Mouse (Mus musculus) gastrocnemius, adult 18-20 months (tissue): ENCODE results near the gene Gm9780. TPM values are rescaled to one million over a fixed set of nuclear protein-coding genes. Genes with fewer than 3 reads are reported as not detected.
"Not testable (repeated sequence)": the region's sequence is repeated elsewhere in the genome, so short reads cannot be mapped to it uniquely, and the experiment has no call there.

Experiments
- DNase-seq: peaks from one replicate; pipeline ENCODE4 v3.0.0; 2021; ENCODE audit warnings: low spot score
- long read RNA-seq, 2 experiments: library from polyadenylated mRNA; stranded (forward); transcript quantifications; one replicate each; pipeline ENCODE4 v2.0.0; 2021
- total RNA-seq, 2 experiments: library from RNA; stranded (reverse); gene quantifications; 2 replicates each; pipeline ENCODE4 v1.2.3; 2021

Gm9780 gene
- 10 to 100 TPM in 1 of 2 experiments, 1 to 10 TPM in 1; 8.2 to 16.4 TPM for total RNA-seq
- long read RNA-seq, experiment 1, transcript Gm9780-202 (4 exons, 1,394 nt): major isoform, 10 of 10 reads
- long read RNA-seq, experiment 1, partial matches to known transcripts: 0 of 10 reads
- long read RNA-seq, experiment 1, other reads (novel, unspliced or antisense): 0 of 10 reads
- long read RNA-seq, experiment 2, partial matches to known transcripts: 0 of 2 reads
- long read RNA-seq, experiment 2, other reads (novel, unspliced or antisense): 0 of 2 reads

DNA sequence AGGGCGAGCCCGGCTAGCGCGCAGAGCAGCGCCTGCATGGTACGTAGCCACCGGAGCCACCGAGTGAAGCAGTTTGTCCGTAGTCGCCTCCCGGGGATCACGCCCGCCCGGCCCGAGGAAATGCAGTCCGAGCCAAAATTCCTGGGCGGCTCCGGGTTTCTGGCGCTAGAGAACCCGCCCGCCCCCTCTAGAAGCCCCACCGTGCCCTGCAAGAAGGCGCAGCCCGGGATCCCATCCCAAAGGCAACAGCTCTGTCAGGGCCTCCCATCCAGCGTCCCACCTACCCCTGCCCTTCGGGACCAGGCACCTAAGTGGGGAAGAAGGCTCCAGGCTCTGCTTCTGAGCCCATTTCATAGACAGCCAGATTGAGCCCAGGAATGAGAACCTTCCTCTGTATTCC, at the start of gene Gm9780:
TSS of gene Gm9780 (minus strand) at position 101 of the 400 bp plus-strand sequence.
- not testable (repeated sequence) for DNase-seq

DNA sequence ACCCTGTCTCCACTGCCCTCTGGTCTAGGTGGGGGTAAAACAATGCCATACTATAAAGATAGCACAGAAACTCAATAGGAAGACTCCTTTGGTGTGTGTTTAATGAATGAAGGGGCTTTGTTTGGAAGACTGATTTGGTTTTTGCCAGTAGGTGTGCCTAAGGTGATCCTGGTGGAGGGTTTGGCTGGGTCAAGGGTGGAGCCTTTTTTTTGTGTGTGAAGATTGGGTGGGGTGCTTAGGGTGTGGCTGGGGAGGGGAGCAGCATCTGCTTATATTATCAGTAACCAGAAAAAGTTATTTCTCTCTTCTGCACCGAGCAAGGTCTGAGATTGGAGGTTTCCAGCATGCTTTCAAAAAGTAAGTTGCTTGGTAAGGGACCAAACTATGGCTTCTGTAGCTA, 39.5 kb upstream of the Gm9780 start, which contains the start of gene Cphx3:
TSS of gene Cphx3 (plus strand) at position 301 of the 400 bp plus-strand sequence.
- DNase-seq: not testable (repeated sequence)

DNA sequence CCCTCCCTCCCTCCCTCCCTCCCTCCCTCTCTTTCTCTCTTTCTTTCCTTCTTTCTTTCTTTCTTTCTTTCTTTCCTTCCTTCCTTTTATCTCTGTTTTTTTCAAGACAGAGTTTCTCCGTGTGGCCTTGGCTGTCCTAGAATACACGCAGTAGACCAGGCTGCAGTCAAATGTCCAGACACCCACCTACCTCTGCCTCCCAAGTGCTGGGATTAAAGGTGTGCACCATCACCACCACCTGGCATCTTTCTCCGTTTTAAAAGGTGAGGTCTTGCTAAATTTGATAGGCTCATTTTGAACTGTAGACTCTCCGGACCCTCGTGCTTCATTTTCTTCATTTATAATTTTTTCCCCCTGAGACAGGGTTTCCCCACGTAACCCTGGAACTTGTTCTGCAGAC, 38.7 kb upstream of the Gm9780 start, which contains the start of gene Cphx2:
TSS of gene Cphx2 (plus strand) at position 301 of the 400 bp plus-strand sequence.
- not testable (repeated sequence) for DNase-seq

DNA sequence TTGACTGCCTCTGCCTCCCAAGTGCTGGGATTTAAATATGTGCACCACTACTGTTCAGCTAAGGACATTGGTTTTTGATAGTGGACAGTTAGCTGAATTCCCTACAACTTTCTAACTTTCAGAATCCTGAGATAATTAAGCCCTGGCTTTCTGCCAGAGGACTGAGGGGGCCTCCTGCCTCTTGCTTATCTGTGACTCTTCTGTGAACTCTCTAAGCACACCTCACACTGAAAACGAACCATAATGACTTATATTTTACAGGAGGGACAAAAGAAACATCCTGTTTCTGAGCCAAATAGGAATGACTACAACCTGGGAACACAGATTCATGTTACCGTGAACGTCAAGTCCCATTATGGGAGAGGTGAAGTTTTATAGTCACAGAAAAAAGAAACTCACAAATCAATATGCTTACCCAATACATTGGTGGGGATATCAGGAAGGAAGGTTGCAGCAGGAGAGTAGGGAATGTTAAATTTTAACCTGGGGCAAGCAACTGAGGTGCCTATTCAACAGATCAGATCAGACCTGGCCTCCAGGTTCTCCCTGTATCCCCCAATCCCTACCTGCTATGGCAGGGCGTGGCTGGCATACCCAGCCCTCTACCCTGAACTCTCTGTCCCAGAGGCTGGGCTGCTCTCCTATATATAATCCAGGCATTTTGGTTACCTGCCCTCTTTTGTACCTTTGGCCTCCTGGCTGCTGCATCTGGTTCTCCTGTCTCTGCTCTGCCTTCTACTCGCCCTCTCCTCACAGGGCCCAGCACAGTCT, 34.3 kb upstream of the Gm9780 start:
- DNase-seq: not testable (repeated sequence)

DNA sequence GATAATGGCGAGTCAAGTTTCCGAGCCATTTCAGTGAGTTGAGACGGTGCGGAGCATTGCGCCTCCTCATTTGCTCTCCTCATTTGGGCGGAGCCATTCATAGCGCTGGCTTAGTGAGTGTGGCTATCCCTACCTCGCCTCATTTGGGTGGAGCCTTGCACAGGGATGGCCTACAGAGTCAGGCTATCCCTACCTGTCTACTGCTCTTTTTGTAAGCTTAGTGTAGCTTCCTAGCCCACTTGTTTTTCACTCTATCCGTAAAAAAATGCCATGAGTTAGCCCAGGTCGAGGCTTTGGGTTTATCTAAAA, 24.8 kb upstream of the Gm9780 start, which contains the start of gene Tmem254c:
TSS of gene Tmem254c (minus strand) at position 31 of the 309 bp plus-strand sequence.
- DNase-seq: not testable (repeated sequence)

DNA sequence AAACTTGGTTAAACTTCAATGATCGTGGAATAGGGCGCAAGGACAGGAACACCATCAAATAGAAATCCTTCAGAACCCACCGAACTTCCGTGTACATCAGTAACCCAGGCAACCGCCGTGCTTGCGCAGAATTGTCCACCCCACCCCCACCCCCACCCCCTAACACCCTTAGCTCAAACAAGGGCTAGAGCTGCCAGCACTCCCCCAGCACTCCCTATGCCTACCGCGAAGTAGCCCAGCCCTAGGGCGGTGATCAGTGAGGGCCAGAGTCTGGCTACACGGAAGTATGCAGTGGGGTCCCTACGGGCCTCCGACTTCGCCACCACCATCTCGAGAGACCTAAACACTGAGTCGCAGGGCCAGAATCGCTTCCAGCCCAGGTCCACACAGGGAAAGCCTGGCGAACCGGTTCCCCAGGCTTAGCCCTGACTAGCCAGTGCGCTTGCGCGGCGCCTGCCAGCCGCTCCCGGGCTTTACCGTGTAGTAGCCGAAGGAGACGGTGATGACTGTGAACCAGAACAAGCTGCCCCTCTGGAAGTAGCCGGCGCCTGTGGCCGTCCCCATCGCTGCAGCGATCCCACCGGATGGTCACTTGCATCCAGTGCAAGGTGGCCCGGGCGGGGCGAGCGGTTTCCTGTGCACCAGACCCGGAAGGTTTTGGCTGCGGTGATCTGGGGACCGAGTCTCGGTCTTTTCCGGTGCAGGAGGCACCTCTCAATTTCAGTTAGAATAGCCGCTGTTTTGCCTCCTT, 24.2 kb upstream of the Gm9780 start:
- not testable (repeated sequence) for DNase-seq

DNA sequence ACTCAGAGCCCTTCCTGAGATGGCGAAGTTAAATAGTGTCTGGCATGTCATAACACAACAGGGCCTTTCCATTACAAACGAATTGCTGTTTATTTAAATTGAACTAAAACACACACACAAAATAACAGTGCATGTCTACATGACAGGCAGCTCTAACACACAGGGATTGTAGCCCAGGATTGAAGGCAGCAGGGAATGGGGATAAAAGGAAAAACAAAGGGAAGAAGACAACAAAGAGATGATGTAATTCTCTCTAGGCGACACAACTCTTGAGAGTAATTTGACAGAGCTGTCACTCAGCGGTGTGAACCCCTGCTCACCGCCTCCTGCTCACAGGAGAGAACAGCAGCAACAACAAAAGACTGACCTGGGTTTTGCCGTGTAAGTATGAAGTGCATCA, 16.9 kb upstream of the Gm9780 start:
- DNase-seq: not testable (repeated sequence)

DNA sequence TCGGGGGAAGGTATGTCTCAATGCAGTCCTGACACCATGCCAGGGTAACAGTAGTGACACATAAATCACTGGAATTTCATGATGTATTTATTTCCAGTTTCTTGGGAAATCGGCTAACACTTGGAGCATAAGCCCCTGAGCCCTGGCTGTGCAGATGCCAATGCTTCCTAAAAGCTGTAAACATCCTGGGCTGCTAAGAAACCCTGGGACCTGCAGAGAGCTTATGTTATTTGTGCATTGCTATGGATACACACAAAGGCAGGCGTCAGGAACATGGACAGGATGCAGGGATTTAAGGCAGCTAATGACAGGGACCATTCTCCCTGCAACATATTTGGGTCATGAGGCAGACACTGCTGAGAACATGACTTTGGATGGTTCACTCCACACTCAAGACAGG, 15.7 kb upstream of the Gm9780 start:
- DNase-seq: not testable (repeated sequence)

DNA sequence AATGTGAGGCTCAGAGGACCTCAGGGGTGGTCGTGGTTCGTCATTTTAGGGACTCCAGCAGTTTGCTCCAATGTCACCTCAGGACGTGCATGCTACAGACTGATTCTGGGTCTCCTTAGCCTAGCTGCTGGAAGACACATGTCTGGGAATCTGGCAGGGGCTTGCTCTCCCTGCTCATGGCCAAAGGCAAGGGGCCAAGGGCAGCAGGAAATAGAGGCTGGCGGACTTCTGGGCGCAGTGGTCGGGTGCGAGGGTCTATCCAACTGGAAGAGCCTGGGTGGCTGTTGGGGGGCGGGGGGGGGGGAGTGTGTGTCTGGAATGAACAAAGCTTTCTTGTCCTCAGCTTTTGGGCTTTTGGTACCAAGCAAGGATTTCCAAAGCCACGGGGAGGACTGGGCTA, 6.3 kb upstream of the Gm9780 start:
- not testable (repeated sequence) for DNase-seq

DNA sequence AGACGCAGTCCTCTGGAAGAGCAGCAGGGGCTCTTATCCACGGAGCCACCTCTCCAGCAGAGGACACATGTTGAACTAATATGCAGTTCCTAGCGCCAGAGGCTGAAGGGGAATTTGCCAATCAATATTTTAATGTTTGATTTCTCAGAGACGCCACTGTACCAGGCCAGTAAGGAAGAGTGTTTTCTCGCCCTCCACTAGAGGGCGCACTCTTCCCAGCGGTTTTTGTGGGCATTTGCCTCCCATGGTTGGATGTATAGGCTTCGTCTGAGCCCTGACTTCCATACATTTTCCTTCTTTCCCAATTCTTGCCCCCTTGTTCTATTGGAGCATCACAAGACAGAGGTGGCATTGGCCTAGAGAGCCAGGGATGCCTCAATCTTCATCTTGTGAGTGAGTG, 4.5 kb upstream of the Gm9780 start:
- not testable (repeated sequence) for DNase-seq

DNA sequence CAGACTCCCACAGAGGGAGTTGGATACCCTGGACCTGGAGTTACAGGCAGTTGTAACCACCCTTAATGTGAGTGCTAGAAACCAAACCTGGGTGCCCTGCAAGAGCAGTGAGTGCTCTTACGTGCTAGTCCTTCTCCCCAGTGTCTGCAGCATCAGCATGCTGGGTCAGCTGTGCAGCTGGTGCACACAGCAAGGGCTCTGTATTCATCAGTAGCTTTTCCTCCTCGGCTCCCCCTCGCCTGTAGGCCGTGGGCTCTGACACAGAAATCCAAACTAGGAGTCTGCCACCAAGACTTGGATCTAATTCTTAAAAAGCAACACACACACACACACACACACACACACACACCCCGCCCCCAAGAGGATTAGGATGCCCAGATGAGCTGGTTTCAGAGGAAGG, 2.5 kb upstream of the Gm9780 start:
- DNase-seq: not testable (repeated sequence)

DNA sequence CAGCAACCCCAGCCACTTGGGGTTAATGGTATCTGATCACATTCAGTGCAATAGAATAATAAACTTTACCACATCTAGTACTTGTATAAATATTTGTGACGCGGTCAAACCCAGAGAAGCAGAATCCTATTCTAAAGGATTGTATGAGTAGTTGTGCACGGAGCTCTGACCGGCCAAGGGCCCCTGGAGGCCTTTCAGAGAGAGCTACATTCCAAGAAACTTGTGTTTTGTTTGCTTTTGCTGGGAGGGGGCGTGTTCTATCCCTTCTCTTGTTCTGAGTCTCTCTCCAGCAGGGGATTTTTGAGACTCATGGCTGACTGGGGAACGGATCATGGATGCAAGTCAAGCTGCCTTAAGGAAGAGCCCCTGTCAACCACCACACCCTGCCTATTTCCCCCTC, 7.1 kb downstream of the Gm9780 start:
- DNase-seq: not testable (repeated sequence)

DNA sequence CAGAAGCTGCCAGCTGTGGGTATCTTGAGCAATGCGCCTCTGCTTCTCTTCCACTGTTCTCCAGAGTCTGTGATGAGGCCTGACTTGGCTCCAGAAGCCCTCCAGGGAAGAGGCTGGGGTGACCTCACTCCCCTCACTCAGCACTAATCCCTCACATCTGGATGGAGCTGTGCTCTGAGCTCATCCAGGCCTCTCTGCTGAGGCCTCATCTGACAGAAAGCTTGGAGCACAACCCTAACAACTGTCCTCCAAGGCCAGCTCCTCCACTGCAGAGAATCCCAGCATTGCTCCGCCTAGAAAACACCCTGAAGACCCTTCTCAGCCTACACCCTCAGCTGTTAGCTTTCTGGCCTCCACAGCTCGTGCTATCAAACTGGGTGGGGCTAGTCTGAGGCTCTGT, 8.1 kb downstream of the Gm9780 start:
- not testable (repeated sequence) for DNase-seq

DNA sequence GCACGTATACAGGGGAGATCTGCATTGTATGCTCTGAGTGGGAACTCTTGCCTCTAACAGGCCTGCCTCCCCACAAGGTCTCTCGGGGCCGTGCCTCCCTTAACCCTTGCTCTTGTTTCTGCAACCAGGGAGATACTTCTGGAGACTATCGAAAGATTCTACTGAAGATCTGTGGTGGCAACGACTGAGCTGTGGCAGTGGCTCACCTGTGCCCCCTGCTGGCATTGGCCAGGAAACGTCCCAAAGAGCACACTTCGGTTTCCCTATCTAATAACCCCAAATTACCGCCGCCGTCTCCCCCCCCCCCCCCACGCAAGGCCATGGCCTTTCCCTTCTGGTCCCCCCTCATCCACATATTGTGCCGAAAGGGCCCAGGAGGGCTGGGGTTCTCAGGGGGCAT, 16.9 kb downstream of the Gm9780 start:
- not testable (repeated sequence) for DNase-seq

DNA sequence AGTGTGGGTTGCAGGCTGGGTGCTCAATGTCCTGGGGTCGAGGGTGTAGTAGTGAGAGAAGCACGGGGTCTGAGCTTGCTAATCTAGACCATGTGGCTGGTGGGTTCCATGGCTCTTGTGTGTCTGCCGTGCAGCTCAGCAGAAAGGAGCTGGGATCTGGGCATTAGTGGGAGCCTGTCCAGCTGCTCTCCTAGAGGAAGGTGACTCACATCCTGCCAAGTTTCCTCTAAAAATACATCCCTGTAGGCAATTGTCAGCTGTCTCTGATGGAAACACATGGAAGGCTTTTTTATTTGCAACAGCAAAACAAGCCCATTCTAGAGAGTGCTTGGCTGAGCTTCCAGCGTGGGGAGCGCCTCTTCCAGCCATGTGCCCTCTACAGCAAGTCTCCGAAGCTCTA, 19.7 kb downstream of the Gm9780 start:
- DNase-seq: not testable (repeated sequence)

DNA sequence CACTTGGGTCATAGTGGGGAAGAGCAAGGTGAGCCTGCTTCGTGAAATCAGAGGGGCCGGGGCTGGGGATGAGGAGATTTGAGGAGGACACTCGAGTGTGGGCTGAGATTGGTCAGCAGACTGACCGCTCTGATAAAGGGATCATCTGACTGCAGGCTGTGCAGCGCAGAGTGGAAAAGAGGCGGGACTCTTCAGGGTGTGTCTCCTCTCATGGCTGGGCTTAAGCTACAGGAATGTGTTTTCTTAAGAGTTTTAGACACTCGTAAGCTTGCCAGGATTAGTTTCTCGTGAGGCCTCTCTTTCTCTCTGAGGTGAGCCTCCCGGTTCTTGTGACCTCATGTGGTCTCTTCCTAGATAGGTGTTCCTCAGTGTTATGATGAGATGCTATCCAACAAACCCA, 21.0 kb downstream of the Gm9780 start:
- DNase-seq: not testable (repeated sequence)

DNA sequence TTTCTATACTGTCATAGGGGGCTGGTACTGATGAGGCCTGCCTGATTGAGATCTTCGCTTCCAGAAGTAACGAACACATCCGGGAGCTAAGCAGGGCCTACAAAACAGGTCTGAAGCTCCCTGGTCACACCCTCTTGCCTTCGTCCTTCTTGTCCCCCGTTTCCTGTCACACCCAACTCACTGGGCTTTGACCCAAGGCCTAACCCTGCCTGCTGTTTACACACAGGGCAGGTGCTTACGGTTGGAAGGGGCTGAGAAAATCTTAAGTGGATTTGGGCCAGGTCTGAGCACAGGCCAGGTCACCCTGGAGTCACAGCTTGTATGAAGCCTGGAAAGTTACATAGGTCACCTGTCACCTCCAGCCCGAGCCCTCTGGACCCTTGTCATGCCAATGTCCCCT, 26.1 kb downstream of the Gm9780 start:
- not testable (repeated sequence) for DNase-seq

DNA sequence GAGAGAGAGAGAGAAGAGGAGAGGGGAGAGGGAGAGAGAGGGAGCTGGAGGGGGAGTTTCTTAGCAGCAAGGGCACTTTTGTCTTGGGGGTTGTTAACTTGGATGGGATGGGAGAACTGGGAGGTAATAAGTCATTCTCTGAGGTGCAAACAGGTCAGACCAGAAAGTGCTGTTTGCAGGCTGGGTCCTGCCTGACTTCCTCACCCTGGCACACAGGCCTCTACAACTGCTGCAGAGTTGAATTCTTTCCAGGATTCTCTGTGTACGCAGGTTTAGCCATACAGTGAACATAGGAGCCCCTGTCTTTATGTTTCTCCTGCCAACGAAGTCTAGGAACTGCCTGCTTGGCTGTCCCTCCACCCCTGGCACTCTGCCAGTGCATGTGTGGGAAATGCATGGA, 35.0 kb downstream of the Gm9780 start:
- DNase-seq: not testable (repeated sequence)

DNA sequence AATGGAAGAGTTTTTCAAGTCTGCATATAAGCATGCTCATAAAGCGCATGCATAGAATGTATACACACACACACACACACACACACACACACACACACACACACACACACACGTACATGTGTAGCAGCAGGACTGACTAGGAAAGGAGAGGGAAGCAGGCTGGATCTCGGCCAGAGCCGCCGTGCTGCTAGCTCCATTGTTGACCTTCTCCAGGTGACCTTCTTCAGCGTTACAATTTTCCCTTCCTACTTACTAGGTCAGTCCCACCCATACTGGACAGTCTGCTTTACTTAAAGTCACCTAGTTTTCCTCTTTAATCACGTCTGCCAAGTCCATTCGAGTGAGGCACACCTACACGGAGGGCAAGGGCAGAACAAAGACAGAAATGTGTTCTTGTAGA, 60.6 kb downstream of the Gm9780 start:
- DNase-seq: not testable (repeated sequence)

DNA sequence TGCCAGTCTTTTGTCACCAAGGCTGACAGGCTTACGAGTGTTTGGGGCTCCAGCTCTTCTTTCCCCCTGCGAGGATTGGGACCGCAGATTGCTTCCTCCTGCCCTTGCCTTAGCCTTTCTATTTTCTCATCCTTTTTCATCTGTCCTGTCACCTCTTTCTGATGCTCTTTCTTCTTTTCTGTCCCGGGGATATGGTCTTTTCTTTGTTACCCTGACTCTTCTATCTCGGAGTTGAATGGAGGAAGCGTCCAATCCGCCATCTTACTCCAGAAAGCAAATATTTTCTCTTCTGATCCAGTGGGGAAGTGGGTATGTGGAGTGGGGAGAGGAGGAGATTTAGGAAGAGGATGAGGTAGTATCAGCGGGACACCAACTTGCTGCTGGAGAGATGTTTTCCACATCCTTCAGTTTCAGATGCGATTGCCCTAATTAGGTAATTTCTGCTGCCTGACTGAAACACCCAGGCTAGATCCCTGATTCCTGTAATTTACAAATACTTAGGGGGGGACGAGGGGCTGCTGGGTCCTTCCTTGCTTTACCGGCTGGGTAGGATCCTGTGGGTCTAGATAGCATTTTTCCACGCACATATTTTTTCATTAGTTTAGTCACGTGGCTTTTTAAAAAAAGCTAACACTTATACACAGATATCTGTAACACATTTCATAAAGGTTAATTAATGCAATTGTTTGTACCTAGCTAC, 63.1 kb downstream of the Gm9780 start:
- not testable (repeated sequence) for DNase-seq
